In the genomic region with DNA sequence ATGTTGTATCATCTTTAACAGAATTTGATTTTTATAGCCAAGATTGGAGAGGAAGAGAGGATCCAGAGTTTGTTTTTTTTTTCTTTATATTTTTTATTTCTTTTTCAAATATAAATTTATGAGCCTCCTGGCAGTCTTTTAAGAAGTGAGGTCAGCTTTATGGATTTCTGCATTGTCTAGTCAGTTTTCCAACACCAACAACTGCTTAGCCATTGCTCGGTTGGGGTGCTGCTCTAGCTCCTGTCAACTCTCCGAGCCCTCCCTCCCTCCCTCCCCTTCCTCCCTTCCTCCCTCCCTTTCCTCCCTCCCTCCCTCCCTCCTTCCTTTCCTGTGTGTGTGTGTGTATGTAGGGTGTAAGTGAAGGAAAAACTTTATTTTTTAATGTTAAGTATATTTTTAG, we compare ENCODE assay signal across 25 mouse cellular contexts. TPM values are rescaled to one million over a fixed set of nuclear protein-coding genes. Genes with fewer than 3 reads are reported as not detected.
"Had no signal": no experiment of that assay in that cellular context is flagged by ENCODE, and none has a peak within 500 bp of the region (broad histone marks: within the 10 kb centered on the region; RNA-seq: fewer than 3 reads in every experiment).

No protein-coding gene starts in this region.

- H3K27ac ChIP-seq: heart, adult 2 months; hindbrain, embryonic 13.5 days; hindbrain, embryonic 15.5 days; hindbrain, postnatal 0 days; limb, embryonic 13.5 days; limb, embryonic 15.5 days; liver, embryonic 12.5 days; liver, embryonic 14.5 days had no signal

- H3K9ac ChIP-seq: forebrain, postnatal 0 days; hindbrain, embryonic 13.5 days; hindbrain, embryonic 15.5 days; limb, embryonic 13.5 days; limb, embryonic 15.5 days; liver, embryonic 12.5 days; liver, embryonic 14.5 days had no signal

- H3K36me3 ChIP-seq: heart, embryonic 13.5 days; hindbrain, embryonic 13.5 days; hindbrain, embryonic 15.5 days; limb, embryonic 13.5 days; limb, embryonic 15.5 days; liver, embryonic 12.5 days had no signal

- H3K4me1 ChIP-seq: liver, embryonic 12.5 days had no signal

- H3K27me3 ChIP-seq: heart, embryonic 13.5 days; hindbrain, embryonic 13.5 days; hindbrain, embryonic 15.5 days; limb, embryonic 15.5 days had no signal

- ATAC-seq: forebrain, postnatal 0 days; hindbrain, postnatal 0 days; intestine, embryonic 16.5 days; liver, embryonic 12.5 days had no signal

- DNase-seq: forebrain, postnatal 0 days; gastrocnemius, postnatal 14 days; gastrocnemius, postnatal 36 days; heart, adult 11 months; heart, adult 2 months; heart, postnatal 10 days; heart, postnatal 36 days; kidney, adult 2 months; kidney, postnatal 14 days; kidney, postnatal 36 days; layer of hippocampus, adult 9-11 months; layer of hippocampus, postnatal 36 days; left cerebral cortex, postnatal 4 days had no signal

- H3K4me3 ChIP-seq: heart, adult 2 months; heart, embryonic 13.5 days; hindbrain, embryonic 13.5 days; hindbrain, embryonic 15.5 days; limb, embryonic 13.5 days; limb, embryonic 15.5 days; liver, embryonic 12.5 days had no signal

- H3K4me2 ChIP-seq: heart, embryonic 11.5 days; hindbrain, embryonic 13.5 days; hindbrain, embryonic 15.5 days; limb, embryonic 13.5 days; limb, embryonic 15.5 days; liver, embryonic 12.5 days had no signal

- H3K9me3 ChIP-seq: heart, embryonic 13.5 days; hindbrain, embryonic 13.5 days; hindbrain, embryonic 15.5 days; limb, embryonic 13.5 days; limb, embryonic 15.5 days; liver, embryonic 12.5 days had no signal

RNA-seq across cellular contexts. Expression of a gene that starts 43.8 kb away (rescaled TPM):
- total RNA-seq: hematopoietic stem cell, adult 5-6 weeks; liver, adult 2 months had no signal
